Mouse (Mus musculus) urinary bladder, postnatal 36 days (tissue): Measurements from ENCODE around the gene Btbd1.
"Not testable (repeated sequence)": the region's sequence is repeated elsewhere in the genome, so short reads cannot be mapped to it uniquely, and the experiment has no call there.

Experiments used
- DNase-seq, 2 experiments: peaks; one replicate each; pipeline ENCODE4 v3.0.0; 2022; ENCODE audit warnings: low spot score in 2 of 2, mixed read lengths in 1 of 2

The Btbd1 gene

DNA sequence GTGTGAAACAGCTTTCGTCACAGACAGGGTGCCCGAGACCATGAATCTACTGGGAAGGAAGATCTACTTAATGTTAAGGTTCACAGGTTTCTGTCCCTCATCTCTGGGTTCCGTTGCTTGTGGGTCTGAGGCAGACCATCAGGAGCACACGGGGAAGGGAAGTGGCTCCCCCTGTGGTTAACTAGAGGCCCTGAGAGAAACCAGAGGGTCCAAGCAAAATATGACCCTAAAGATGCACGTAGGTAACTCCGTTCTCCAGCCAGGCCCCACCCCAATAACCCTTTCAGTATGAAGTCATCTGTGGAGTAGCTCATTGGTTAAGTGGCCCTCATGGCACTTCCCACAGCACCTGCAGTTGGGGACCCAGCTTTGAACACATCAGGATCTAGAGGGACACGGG is 20.4 kb upstream of the Btbd1 start:
- no peak for DNase-seq

DNA sequence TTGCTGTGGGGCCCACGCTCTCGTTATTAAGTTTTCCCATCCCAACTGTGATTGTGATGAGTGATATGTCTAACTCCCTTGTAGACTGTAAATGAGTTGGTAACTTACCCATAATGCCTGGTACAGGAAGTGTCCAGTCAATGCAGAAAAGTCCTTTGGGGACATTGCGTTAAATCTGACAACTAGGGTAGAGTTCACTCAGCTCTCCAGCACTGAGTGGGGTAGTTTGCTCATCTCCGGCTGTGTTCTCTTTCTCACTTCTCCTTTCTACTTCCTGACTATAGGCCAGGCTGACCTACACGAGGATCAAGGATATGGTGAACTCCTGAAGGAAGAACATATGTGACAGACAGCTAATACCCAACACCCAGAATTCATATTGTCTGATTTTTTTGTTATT is 20.0 kb upstream of the Btbd1 start:
- DNase-seq = no peak

DNA sequence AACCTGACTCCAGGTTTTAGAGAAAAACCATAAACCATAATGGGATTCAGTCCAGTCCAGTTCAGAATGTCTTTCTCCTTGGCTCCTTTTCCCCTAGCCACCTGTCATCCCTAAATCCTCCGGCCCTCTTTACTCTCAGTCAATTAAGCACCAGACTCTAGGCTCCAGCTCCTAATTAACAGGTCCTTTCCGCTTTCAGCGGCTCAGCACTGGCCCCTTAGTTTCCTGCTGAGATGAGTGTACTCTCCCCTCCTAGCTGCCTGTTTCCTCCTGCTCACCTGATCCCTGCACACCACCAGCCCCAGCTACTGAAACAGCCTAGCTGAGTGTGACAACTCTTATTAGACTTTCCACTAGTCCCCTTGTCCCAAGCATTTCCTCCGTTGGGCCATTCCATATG is 18.5 kb upstream of the Btbd1 start:
- no peak for DNase-seq

DNA sequence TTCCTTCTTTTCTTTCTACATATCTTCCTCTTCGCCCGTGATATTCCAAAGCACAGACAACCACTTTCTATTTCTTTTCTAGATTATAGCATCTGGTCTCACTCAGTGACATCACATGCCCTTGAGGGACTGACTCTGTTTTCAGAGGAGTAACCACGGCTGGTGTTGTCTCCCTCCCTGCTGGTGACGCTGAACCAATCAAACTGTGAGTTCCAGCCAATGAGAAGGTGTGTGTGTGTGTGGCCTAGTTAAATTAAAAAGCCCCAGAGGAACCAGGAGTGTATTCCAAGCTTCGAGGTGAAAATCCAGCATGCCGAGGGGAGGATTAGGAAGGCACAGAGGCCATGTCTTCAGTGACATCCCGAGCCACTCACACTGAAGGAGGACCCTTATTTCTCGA is 17.8 kb upstream of the Btbd1 start:
- DNase-seq = no peak

DNA sequence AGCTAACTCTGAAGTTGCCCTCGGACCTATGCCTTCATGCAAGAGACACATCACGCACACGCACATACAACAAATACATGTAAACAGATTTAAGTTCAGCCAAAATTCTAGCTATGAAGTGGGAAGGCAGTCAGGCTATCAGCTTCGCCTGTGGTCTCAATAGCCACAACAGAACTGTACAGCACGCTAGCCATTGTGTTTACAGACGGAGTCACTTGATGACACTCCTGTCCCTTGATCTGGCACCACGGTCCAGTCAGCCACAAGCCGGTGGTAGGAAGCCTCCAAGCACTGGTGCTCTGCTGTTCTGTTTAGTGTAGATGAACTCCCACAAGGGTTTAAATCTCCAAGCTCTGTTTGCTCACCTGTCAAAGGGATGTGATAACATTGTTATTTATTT is 16.8 kb upstream of the Btbd1 start:
- DNase-seq = no peak

DNA sequence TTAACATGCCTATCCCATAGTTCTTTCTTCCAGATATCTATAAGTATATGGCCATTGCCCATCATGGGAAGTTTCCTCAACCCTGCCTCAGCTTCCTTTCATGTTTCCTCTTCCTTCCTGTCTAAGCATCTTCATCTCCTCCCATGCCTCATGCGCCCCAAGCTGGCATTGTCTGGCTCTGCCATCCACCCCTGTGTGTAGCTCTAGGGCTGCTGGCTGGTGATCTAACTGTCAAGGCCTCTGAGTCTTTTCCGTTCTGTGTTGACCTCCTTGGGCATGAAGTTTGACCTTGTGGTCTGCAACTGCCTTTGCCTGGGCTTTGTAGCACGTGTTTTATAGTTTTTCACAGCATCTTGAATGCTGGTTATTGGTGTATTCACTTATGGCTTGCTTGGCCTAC is 16.1 kb upstream of the Btbd1 start:
- no peak for DNase-seq

DNA sequence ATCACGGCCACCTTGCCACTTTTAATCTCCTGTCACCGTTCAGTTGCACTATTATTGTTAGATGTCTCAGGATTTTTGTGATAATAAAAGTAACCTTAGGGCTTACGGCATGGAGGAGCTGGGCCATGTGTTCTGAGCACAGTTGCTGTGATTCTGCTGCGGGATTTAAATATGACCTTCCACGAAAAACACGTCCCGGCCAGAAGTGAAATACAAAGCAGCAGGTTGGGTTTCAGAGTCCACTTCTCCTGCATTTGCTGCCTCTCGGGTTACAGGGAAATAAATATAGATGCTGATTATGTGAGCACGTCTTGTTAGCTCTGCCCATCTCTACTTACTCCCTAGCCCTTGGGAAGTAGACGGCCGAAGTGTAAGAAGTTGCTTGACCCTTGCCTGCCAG is 15.6 kb upstream of the Btbd1 start:
- no peak for DNase-seq

DNA sequence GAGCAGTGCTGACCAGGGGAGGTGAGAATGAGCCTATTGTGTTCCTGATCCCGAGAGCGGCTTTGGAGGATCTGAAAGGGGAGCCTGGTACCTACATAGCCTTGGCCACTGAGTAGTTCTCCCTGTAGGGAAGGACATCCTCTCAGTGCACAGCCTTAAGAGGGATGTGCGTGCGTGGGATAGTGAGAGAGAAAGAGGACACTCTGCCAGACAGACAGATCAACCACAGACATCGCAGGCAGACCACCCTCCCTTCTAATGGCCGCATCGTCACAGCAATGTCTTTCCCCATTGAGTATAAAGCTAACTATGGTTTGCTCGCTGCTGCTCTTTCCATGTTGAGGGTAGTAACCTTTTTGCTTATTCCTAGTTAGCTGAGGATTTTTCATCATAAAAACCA is 14.7 kb upstream of the Btbd1 start:
- no peak for DNase-seq

DNA sequence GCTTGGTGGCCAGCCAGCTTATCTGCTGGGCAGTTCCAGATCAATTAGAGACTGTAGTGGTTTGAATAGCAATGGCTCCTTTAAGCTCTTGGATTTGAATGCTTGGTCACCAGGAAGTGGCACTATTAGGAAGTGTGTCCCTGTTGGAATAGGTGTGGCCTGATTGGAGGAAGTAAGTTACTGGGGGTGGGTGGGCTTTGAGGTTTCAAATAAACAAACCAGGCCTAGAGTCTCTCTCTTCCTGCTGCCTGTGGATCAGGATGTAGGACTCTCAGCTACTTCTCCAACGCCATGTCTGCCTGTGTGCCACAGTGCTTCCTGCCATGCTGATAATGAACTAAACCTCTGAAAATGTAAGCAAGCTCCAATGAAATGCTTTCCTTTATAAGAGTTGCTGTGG is 13.8 kb upstream of the Btbd1 start:
- DNase-seq = no peak

DNA sequence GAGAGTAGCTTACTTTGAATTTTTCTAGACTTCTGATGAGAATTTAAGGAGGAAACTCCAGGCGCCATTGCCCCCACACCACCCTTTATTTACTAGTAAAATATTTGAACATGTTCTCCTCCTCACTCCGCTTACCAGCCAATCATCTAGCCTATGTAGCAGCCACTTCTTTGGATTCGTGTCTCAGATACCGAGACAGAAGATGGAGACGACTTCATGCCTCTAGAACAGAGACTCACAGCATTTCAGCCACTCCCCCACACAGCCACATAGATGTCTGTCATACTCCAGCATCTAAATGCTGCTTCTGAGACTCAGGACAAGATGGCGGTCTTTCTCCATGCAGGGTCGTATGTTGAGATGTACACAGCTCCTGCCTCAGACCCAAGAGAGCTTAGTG is 12.9 kb upstream of the Btbd1 start:
- DNase-seq = no peak

DNA sequence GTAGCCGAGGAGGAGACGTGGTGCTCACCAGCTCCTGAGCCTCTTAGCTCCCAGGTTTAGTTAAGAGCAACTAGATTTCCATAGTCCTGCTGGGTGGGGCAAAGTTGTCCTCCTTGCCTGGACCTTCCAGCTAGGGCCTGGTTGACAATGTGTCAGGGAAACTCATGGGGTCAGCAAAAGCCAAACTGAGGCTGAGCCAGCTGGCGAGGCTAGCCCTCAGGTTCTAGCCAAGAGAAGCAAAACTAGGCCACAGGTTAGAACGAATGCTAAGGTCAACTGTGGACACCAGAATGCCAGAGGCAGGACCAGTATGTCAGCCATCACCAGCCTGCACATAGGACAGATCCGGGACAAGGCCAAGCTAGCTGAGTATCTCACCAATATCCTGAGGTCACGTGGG is 12.2 kb upstream of the Btbd1 start:
- DNase-seq = no peak

DNA sequence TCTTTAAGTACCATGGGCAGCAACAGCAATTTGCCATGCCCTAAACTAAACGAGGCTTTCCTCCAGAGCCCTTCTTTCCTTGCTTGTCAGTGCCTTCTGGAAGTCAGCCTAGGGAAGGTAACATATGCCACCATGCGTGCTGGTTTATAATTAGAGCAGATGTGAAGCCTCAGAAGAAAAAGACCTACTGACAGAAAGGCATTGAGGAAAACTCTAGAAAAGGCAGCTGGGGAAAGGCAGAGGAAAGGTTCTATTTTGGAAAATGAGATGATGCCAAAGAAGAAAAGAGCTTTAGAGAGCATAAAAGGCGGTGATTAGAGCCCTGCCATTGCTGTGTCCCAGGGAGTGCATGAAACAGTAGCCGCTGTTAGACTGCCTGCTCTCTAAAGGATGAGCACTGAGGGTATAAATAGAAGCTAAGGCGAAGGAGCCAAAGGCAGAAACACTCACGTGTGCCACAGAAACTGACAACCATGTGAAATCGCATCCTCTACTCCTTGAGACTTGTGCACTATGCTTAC is 11.5 kb upstream of the Btbd1 start:
- no peak for DNase-seq

DNA sequence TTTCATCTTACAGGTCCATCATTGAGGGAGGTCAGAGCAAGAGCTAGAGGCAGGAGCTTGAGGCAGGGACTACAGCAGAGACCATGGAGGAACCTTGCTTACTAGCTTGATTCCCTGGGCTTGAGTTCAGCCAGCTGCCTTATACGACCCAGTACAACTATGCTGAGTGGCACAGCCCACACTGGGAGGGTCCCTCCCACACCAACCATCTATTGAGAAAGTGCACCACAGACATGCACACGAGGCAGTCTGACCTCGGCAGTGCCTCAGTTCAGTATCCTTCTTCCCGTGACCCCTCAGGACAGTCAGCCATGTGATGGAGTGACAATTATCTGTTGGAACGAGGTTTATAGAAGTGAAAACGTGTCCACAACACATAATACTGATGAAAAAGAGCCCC is 10.5 kb upstream of the Btbd1 start:
- DNase-seq = no peak

DNA sequence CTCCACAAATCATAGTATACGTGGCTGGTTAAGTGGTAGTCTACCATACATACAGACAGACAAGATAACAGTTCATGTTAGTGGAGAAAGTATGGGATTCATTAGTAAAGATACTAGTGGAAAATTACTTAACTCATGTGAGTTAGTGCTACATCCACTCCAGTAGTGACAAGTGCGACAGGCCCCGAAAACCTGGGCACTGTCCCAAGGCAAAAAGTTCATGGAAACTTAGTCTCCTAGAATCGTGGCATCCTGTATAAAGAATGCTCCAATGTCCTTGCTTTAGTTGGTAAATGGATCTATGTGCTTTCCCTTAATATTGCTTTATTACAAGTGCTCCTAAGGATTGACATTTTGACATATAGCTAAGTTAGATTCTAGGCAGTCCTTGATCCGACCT is 8.5 kb upstream of the Btbd1 start:
- DNase-seq = not testable (repeated sequence)

DNA sequence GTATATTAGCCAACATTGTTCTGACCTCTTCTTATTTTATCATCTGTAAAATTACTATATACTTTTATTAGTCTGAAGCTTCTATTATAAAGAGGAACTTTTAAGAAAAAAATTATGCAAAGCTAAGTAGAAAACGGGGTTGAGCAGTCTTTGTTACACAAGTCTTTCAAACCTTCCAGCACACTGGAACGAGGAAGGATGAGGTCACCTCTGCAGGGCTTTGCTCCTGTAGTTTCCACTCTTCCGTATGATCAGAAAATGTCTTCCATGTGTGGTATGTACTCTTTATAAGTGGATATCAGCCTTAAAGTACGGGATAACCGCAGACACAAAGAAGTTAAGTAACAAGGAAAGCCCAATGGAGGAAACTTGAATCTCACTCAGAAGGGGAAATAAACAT is 6.2 kb upstream of the Btbd1 start:
- DNase-seq = no peak

DNA sequence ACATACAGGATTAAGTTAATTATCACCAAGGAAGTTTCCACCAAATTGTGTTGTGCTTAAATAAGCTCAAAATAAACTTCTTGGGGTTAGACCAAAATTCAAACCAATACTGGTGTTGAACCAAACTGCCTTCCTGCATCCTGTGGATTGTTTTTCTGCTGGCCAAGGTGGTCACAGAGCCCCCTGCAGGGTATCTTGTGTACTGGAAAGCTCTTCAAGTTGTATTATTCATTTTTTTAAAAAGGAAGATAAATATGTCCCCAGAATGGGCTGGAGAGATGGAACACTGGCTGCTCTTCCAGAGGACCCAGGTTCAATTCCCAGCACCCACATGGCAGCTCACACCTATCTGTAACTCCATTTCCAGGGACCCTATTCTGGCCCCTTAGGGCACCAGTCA is 5.6 kb upstream of the Btbd1 start:
- DNase-seq = no peak

DNA sequence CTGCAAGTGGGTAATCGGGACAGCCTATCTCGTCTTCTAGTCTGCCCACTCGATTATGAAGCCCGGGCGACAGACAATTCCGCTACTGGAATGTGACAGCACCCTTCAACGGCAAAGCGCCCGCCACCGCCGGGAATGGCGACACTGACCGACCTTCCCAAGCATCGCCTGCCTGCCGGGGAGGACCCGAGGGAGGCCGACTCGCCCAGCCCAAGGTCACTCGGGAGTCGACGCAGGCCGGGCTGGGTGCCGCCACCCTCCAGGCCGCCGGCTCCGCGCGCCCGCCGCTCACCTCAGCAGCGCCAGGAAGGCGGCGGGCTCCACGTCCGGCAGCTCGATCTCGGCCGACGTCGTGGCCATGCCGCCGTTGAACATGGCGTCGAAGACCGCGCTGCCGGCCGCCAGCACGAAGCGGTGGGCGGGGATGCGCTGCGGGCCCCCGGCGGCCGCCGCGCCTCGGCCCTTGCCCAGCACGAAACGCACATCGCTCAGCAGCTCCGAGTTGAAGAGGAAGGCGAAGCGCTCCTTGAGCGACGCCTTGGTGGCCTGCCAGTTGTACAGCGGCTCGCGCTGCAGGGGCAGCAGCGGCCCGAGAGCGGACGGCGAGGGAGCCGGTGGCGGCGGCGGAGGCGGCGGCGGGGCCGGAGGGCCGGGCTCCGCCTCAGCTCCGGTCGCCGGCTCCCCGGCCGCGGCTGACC is 401 bp downstream of the Btbd1 start:
- peak; percentile 34 to 41 for DNase-seq

DNA sequence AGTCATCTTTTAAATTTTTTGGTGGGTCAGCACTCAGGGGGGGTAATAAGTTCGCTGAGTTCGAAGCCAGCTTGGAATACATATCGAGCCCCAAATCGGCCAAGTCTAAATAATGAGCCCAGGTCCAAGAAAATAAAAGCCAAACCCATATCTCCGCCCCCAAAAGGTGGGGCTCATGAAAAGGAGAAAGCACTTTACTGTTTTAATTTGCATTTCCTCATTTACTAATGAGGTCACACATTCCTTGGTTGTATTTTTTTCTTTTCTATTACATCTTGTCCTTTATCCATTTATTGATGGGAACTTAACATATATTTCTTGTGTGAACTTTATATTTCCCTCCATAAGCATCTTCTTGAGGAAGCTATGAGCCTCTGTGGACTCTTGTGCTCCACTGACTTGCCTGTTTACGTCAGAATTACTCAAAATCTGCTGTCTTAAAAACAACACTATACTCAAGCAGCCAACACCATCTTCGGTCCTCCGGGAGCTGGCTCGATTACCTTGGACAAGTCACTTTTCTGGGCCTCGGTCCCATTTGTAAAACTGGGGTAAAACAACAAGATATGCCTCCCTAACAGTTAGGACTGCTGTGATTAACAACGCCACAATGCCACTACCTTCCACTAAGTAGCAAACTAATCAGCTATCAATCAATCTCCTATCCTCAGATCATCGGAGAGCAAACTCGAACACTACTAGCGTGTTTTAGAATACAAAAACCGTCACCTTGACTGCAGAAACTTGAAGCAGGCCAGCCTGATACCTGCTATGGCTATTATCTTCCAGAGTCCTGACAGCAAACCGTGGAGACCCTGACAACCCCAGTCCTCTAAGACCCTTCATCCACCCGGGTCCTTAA is 1.2 kb downstream of the Btbd1 start:
- no peak for DNase-seq

DNA sequence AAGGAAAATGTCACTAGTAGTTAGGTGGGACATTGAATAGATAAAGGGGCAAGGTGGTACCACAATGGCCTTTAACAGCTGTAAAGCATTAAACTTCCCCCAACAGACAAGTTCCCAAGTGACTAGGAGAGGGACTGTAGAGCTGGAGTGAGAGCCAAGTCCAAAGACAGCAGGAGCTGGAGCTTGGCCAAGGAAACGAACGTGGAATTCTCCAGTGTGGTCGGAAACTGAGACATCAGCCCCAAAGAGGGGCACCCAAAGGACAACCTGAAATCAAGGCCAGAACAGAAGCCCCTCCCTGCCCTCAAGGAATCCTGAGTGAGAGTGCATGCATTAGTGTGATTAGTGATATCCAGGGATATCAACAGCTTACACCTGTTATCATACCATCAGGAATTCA is 3.9 kb downstream of the Btbd1 start:
- DNase-seq = no peak

DNA sequence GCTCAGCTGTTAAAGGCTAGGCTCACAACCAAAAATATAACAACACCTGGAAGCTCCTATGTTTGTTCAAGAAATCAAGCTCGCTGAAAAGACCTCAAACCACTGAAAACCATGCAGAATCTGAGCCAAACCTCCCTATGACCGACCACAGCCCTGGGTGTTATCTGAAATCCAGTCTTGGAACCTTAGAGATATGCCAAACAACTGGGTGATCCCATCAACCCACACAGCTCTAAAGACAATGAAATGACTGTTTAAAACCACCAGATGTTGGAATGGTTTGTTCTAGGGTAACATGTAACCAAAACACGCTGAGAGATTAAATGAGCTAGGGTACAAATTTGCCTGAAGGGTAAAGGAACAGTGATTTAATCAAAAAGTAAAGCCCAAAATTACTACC is 4.3 kb downstream of the Btbd1 start:
- no peak for DNase-seq

DNA sequence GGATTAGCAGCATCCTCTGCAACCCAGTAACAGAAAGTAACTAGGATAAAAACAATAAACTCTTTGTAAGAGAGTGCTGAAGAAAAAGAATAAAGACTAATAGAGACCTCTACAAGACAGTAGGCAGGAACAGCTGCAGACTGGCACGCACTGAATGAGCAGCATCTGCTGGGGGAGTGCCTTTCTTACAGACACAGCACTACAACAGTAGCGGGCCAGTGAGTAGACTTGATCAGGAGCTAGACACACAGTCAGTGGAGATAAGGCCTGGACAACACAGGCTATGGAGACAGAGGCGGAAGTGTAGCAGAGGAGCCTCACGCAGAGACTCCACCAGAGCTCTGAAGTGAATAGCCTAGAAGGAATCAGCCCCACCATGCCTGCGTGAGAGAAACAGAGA is 23.2 kb downstream of the Btbd1 start:
- no peak for DNase-seq

DNA sequence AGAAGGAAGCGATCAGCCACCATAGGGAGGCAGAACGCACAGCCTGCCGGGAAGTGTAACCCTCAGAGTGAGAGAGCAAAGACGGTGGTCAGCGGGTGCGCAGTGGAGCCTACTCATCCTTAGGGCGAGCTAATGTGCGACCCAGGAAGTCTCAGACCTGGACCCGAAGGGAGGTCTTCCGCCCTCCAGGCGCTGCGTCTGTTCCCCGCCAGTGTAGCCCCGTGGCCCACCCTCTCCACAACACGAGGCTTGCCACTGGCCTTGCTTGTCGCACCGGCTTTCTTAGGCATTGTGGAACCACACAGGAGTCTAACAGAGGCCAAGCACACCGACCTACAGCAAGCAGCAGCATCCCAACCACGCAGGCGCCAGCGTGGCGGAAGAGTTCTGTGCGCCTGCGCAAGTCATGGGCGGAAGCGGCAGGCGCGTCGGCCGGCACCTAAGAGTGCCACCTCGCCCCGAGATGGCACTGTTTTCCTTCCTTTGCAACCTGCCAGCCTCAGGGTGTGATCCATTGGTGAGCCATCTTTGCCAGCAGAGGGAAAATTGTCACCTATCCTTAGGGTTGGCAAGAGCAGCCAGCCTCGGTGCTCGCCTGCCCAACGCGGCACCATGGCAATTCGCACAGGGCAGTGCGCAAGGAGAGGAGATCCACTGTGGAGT is 40.0 kb downstream of the Btbd1 start, which contains the start of gene 3110040N11Rik:
3110040N11Rik (minus strand) TSS at position 384 of the 663 bp plus-strand sequence.
- peak; percentile 70 to 79 for DNase-seq

DNA sequence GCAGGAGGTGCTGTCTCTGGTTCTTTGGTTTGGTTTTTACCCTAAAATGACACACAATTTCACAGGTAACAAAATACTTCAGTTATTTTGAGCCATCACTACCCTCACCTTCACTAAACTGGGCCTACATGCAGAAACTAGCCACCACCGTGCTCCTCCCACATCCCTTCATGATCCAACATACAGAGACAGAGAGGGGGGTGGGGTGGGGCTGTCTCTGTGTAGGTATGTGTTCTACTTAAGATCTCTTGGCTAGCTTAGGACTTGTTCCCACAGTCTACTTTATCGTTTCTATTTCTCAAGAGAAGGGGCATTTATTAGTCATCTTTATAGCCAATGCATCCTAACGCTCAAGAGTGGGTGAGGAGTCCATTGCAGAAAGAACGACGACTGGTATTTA is 40.7 kb downstream of the Btbd1 start:
- DNase-seq = no peak
